Mouse (Mus musculus) lung, postnatal 0 days (tissue): ENCODE measurements around the gene Ptcra.

Experiments used
- CTCF ChIP-seq: IDR thresholded peaks from 2 replicates; pipeline ENCODE4 v1.5.1; 2016; ENCODE audit warnings: antibody characterized with exemption, mild to moderate bottlenecking
- EP300 ChIP-seq: IDR thresholded peaks from 2 replicates; pipeline ENCODE4 v1.6.1; 2016; ENCODE audit warnings: antibody characterized with exemption, mild to moderate bottlenecking, control low read depth

- TF ChIP-seq CTCF: no peak
- TF ChIP-seq EP300: no peak
These were observed 9.1 kb upstream of the Ptcra start, which contains the start of gene 2310039H08Rik for GRCm38 (mm10) chr17:46772404-46773277.
